22 mouse cellular contexts compared by ENCODE assay signal in the genomic region with DNA sequence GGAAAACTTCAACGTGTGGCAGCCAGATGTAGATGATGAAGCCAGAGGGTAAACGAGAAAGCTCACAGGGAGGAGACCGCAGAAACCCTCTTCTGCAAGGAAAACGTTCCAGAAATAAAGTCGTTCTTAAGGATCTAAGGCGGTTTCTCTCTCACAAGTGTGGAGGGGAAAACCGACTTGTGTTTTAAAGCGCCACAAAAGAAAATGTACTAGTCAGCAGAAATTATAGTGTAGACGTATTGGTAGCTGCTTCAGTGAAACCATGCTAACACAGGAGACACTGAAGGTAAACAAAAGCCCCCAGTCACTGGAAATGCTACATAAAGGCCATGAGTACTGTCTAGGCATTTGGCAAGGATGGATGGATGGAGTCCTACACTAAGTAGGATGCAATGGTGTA. TPM values are rescaled to one million over a fixed set of nuclear protein-coding genes. Genes with fewer than 3 reads are reported as not detected.
A peak's percentile ranks its signal among the peaks of the same experiment; 100 is the strongest.
DNase-seq lines count a peak whose midpoint lies in the region; ATAC-seq lines count a peak whose summit lies in the region.
"Had no signal": no experiment of that assay in that cellular context is flagged by ENCODE, and none has a peak within 500 bp of the region (broad histone marks: within the 10 kb centered on the region; RNA-seq: fewer than 3 reads in every experiment).

No protein-coding gene starts in this region.

- peak overlapping the region; percentile 20; the same call in 1 of the 2 replicates for H3K27ac ChIP-seq in midbrain, embryonic 15.5 days
- H3K27ac ChIP-seq in midbrain, embryonic 16.5 days (ENCODE audit: low read length) = no peak overlapping the region
- H3K27ac ChIP-seq in limb, embryonic 12.5 days = 0 out of 2 replicates have a peak overlapping the region, but pooled peaks have one; percentile 5
- H3K27ac ChIP-seq: layer of hippocampus, adult 2 months; liver, embryonic 12.5 days; stomach, postnatal 0 days had no signal

- H3K4me1 ChIP-seq in midbrain, embryonic 15.5 days = peaks cover 7% of the 10 kb centered on the region; the same call in 1 of the 2 replicates
- H3K4me1 ChIP-seq in midbrain, embryonic 16.5 days (ENCODE audit: control insufficient read depth, insufficient read depth, low read length) = peaks cover 2% of the 10 kb centered on the region; the same call in 1 of the 2 replicates
- peaks cover 23% of the 10 kb centered on the region for H3K4me1 ChIP-seq in limb, embryonic 12.5 days (replicated peaks)
- H3K4me1 ChIP-seq: liver, embryonic 12.5 days had no signal

- 80% methylated on average over 9 of the region's 9 CpGs for WGBS in midbrain, embryonic 15.5 days
- WGBS in midbrain, embryonic 16.5 days = 77% methylated on average over 9 of the region's 9 CpGs
- WGBS in limb, embryonic 12.5 days = 42% methylated on average over 9 of the region's 9 CpGs

- H3K27me3 ChIP-seq in midbrain, embryonic 15.5 days (replicated peaks) = no peaks in the 10 kb centered on the region
- no peaks in the 10 kb centered on the region for H3K27me3 ChIP-seq in midbrain, embryonic 16.5 days (ENCODE audit: control insufficient read depth, insufficient read depth, low read depth, low read length)
- no peaks in the 10 kb centered on the region for H3K27me3 ChIP-seq in limb, embryonic 12.5 days
- H3K27me3 ChIP-seq: liver, embryonic 12.5 days had no signal

- no peaks in the 10 kb centered on the region for H3K9me3 ChIP-seq in midbrain, embryonic 15.5 days
- H3K9me3 ChIP-seq in midbrain, embryonic 16.5 days (replicated peaks; ENCODE audit: control insufficient read depth, low read length, poor library complexity, severe bottlenecking) = no peaks in the 10 kb centered on the region
- no peaks in the 10 kb centered on the region for H3K9me3 ChIP-seq in limb, embryonic 12.5 days
- H3K9me3 ChIP-seq: liver, embryonic 12.5 days had no signal

- peaks cover 17% of the 10 kb centered on the region for H3K36me3 ChIP-seq in midbrain, embryonic 15.5 days (replicated peaks)
- H3K36me3 ChIP-seq in midbrain, embryonic 16.5 days (ENCODE audit: control insufficient read depth, insufficient read depth, low read length) = peaks cover 17% of the 10 kb centered on the region
- peaks cover 6% of the 10 kb centered on the region; the same call in 1 of the 2 replicates for H3K36me3 ChIP-seq in limb, embryonic 12.5 days
- H3K36me3 ChIP-seq: liver, embryonic 12.5 days had no signal

- intact Hi-C loops in heart, postnatal 25 days (cut with DNase I) = no loop called here

- peak; percentile 21; the same call in 1 of the 2 replicates for ATAC-seq in frontal cortex, adult (ENCODE audit: low TSS enrichment)
- ATAC-seq in midbrain, embryonic 15.5 days (replicated peaks) = no peak
- no peak for ATAC-seq in midbrain, embryonic 16.5 days
- no peak for ATAC-seq in limb, embryonic 12.5 days (ENCODE audit: insufficient number of reproducible peaks, insufficient read depth, low FRiP score, low TSS enrichment, low read depth)
- ATAC-seq: liver, embryonic 12.5 days had no signal

- H3K4me2 ChIP-seq in midbrain, embryonic 15.5 days = no peak overlapping the region
- H3K4me2 ChIP-seq in midbrain, embryonic 16.5 days (ENCODE audit: low read length) = no peak overlapping the region
- H3K4me2 ChIP-seq in limb, embryonic 12.5 days = no peak overlapping the region
- H3K4me2 ChIP-seq: liver, embryonic 12.5 days; lung, embryonic 14.5 days had no signal

- H3K9ac ChIP-seq in midbrain, embryonic 15.5 days = no peak overlapping the region
- no peak overlapping the region for H3K9ac ChIP-seq in midbrain, embryonic 16.5 days (ENCODE audit: low read depth, low read length)
- no peak overlapping the region for H3K9ac ChIP-seq in limb, embryonic 12.5 days (replicated peaks)
- H3K9ac ChIP-seq: liver, embryonic 12.5 days; lung, embryonic 14.5 days had no signal

- no peak overlapping the region for H3K4me3 ChIP-seq in midbrain, embryonic 15.5 days
- no peak overlapping the region for H3K4me3 ChIP-seq in midbrain, embryonic 16.5 days (ENCODE audit: low read depth, low read length)
- no peak overlapping the region for H3K4me3 ChIP-seq in limb, embryonic 12.5 days (replicated peaks)
- H3K4me3 ChIP-seq: layer of hippocampus, adult 2 months; liver, embryonic 12.5 days; myocyte had no signal

- no peak for DNase-seq in frontal cortex, postnatal 25 days (ENCODE audit: low spot score in 2 of 2)
- no peak for DNase-seq in ovary, postnatal 14 days (ENCODE audit: low spot score)
- no peak for DNase-seq in heart, postnatal 25 days (ENCODE audit: low spot score)
- DNase-seq: B cell, adult 2 months; cerebellum, adult 9-11 months; gastrocnemius, postnatal 14 days; heart, adult 18-20 months; heart, postnatal 4 days; kidney, adult 8-10 months; kidney, postnatal 14 days; layer of hippocampus, postnatal 36 days; lung, embryonic 14.5 days; lung, postnatal 36 days; right cerebral cortex, adult 18-20 months had no signal

RNA-seq across cellular contexts. Expression of a gene that starts 19.2 kb away (rescaled TPM):
- polyA plus RNA-seq in midbrain, embryonic 15.5 days (2015; fragmentation: Nextera tagmentation; extraction: Ambion mirVana) = 22.2 and 26.4 TPM in 2 replicates
- 24.7 and 27.3 TPM in 2 replicates for polyA plus RNA-seq in midbrain, embryonic 16.5 days (2015; fragmentation: Nextera tagmentation; extraction: Ambion mirVana)
- 0.81 and 0.84 TPM in 2 replicates for polyA plus RNA-seq in limb, embryonic 12.5 days (2016; fragmentation: Nextera tagmentation; extraction: Ambion mirVana)
- total RNA-seq in heart, postnatal 25 days (2021) = 1 to 10 TPM; 3.4 to 4.2 TPM
- polyA plus RNA-seq: myocyte had no signal

Comparison
In these comparisons a context has a peak if more than half of its experiments do, and no peak if none do; other contexts are left out.
1. RNA of a gene that starts 19.2 kb away (polyA plus RNA-seq): 24.7 to 27.3 TPM in midbrain, embryonic 16.5 days and 22.2 to 26.4 TPM in midbrain, embryonic 15.5 days; 0.81 to 0.84 TPM in limb, embryonic 12.5 days; every median in the first group is over 10 times any median in the second.